Mouse (Mus musculus): ENCODE results near the gene Nuak2. TPM values are rescaled to one million over a fixed set of nuclear protein-coding genes. Genes with fewer than 3 reads are reported as not detected.
A peak's percentile ranks its signal among the peaks of the same experiment; 100 is the strongest.

Gene Nuak2
- polyA plus RNA-seq, 2 experiments = 1.2 to 2.0 TPM

GRCm38 (mm10) chr1:132380550-132381100 is 64.7 kb downstream of the Nuak2 start:
- no peaks in the 10 kb centered on the region for H3K27me3 ChIP-seq (ENCODE audit: control insufficient read depth, insufficient read depth, low read length)
- DNase-seq (ENCODE audit: low read depth in 3 of 3, low spot score in 3 of 3) (no peak), ATAC-seq (ENCODE audit: insufficient read depth) (no peak)
- no peaks in the 10 kb centered on the region for H3K9me3 ChIP-seq (ENCODE audit: control insufficient read depth, low read length)
- peaks cover 61% of the 10 kb centered on the region for H3K36me3 ChIP-seq (replicated peaks; ENCODE audit: control insufficient read depth, insufficient read depth, low read depth)
- H3K4me3 ChIP-seq (ENCODE audit: insufficient read depth in 1 of 2, low read depth in 2 of 2, low read length in 2 of 2) = no peak overlapping the region
- H3K4me2 ChIP-seq (ENCODE audit: low read depth) = peak overlapping the region; percentile 79
- 83% methylated on average over 25 of the region's 27 CpGs for WGBS (ENCODE audit: insufficient replicate concordance)
- peaks cover 79 to 80% of the 10 kb centered on the region in 2 experiments for H3K4me1 ChIP-seq (replicated peaks; ENCODE audit: control insufficient read depth in 2 of 2, insufficient read depth in 2 of 2, low read length in 1 of 2)
- H3K9ac ChIP-seq (replicated peaks) = no peak overlapping the region
- H3K27ac ChIP-seq = peak overlapping the region; percentile 56
- no peak for TF ChIP-seq CTCF (IDR thresholded peaks at IDR 0.05; ENCODE audit: low read depth)
- TF ChIP-seq EP300 (IDR thresholded peaks at IDR 0.05; ENCODE audit: low read depth) = no peak

- H3K27me3 ChIP-seq (ENCODE audit: control insufficient read depth, insufficient read depth, low read length) = no peaks in the 10 kb centered on the region
- DNase-seq (ENCODE audit: low read depth in 3 of 3, low spot score in 3 of 3) (peak; percentile 69 to 75 (median 73)), ATAC-seq (ENCODE audit: insufficient read depth) (peak; percentile 88)
- peak; percentile 89 for TF ChIP-seq EP300 (IDR thresholded peaks at IDR 0.05; ENCODE audit: low read depth)
- TF ChIP-seq CTCF (IDR thresholded peaks at IDR 0.05; ENCODE audit: low read depth) = peak; percentile 66
- H3K4me2 ChIP-seq (ENCODE audit: low read depth) = peak overlapping the region; percentile 75
- peak overlapping the region; percentile 12 to 44 for H3K4me3 ChIP-seq (ENCODE audit: insufficient read depth in 1 of 2, low read depth in 2 of 2, low read length in 2 of 2)
- H3K9ac ChIP-seq (replicated peaks) = peak overlapping the region; percentile 67
- H3K9me3 ChIP-seq (ENCODE audit: control insufficient read depth, low read length) = no peaks in the 10 kb centered on the region
- peaks cover 79 to 81% of the 10 kb centered on the region in 2 experiments for H3K4me1 ChIP-seq (replicated peaks; ENCODE audit: control insufficient read depth in 2 of 2, insufficient read depth in 2 of 2, low read length in 1 of 2)
- H3K36me3 ChIP-seq (replicated peaks; ENCODE audit: control insufficient read depth, insufficient read depth, low read depth) = peaks cover 65% of the 10 kb centered on the region
- peak overlapping the region; percentile 91 for H3K27ac ChIP-seq
- WGBS (ENCODE audit: insufficient replicate concordance) = 5% methylated on average over 10 of the region's 10 CpGs
These were observed 66.0 kb downstream of the Nuak2 start for GRCm38 (mm10) chr1:132381929-132382328.

Other genes with a start within 250 kb of the Nuak2 start
- gene Mfsd4a, start 248.1 kb upstream of the Nuak2 start, polyA plus RNA-seq (2012; rRNA removed) = 0.02 TPM in 2 replicates
- 2.6 and 4.1 TPM in 2 replicates for gene Mfsd4a, start 248.1 kb upstream of the Nuak2 start, polyA plus RNA-seq (2014; fragmentation: Nextera tagmentation; extraction: Ambion mirVana)
- 1.4 and 1.7 TPM in 2 replicates for gene Cdk18, start 176.4 kb upstream of the Nuak2 start, polyA plus RNA-seq (2012; rRNA removed)
- 0.67 and 1.2 TPM in 2 replicates for gene Cdk18, start 176.4 kb upstream of the Nuak2 start, polyA plus RNA-seq (2014; fragmentation: Nextera tagmentation; extraction: Ambion mirVana)
- gene Lemd1, start 124.7 kb upstream of the Nuak2 start, polyA plus RNA-seq (2012; rRNA removed) = not detected in 2 replicates
- gene Lemd1, start 124.7 kb upstream of the Nuak2 start, polyA plus RNA-seq (2014; fragmentation: Nextera tagmentation; extraction: Ambion mirVana) = not detected in 2 replicates
- 0.02 TPM in 1 of 2 replicates, not detected in the other for gene AC124108.1, start 124.7 kb upstream of the Nuak2 start, polyA plus RNA-seq (2012; rRNA removed)
- not detected in 2 replicates for gene AC124108.1, start 124.7 kb upstream of the Nuak2 start, polyA plus RNA-seq (2014; fragmentation: Nextera tagmentation; extraction: Ambion mirVana)
- not detected in 2 replicates for gene Gm10188, start 86.4 kb upstream of the Nuak2 start, polyA plus RNA-seq (2012; rRNA removed)
- gene Gm10188, start 86.4 kb upstream of the Nuak2 start, polyA plus RNA-seq (2014; fragmentation: Nextera tagmentation; extraction: Ambion mirVana) = not detected in 2 replicates
- 0.01 and 0.04 TPM in 2 replicates for gene Klhdc8a, start 17.5 kb upstream of the Nuak2 start, polyA plus RNA-seq (2012; rRNA removed)
- 0.03 and 0.13 TPM in 2 replicates for gene Klhdc8a, start 17.5 kb upstream of the Nuak2 start, polyA plus RNA-seq (2014; fragmentation: Nextera tagmentation; extraction: Ambion mirVana)
- 327 and 335 TPM in 2 replicates for gene Tmcc2, start 75.2 kb downstream of the Nuak2 start, polyA plus RNA-seq (2012; rRNA removed)
- 285 and 306 TPM in 2 replicates for gene Tmcc2, start 75.2 kb downstream of the Nuak2 start, polyA plus RNA-seq (2014; fragmentation: Nextera tagmentation; extraction: Ambion mirVana)
- gene Dstyk, start 101.4 kb downstream of the Nuak2 start, polyA plus RNA-seq (2012; rRNA removed) = 3.3 and 4.0 TPM in 2 replicates
- gene Dstyk, start 101.4 kb downstream of the Nuak2 start, polyA plus RNA-seq (2014; fragmentation: Nextera tagmentation; extraction: Ambion mirVana) = 3.6 TPM in 2 replicates
- gene Rbbp5, start 161.2 kb downstream of the Nuak2 start, polyA plus RNA-seq (2012; rRNA removed) = 13.0 and 16.3 TPM in 2 replicates
- 19.9 and 20.0 TPM in 2 replicates for gene Rbbp5, start 161.2 kb downstream of the Nuak2 start, polyA plus RNA-seq (2014; fragmentation: Nextera tagmentation; extraction: Ambion mirVana)
- 1.1 and 1.3 TPM in 2 replicates for gene Tmem81, start 190.1 kb downstream of the Nuak2 start, polyA plus RNA-seq (2012; rRNA removed)
- gene Tmem81, start 190.1 kb downstream of the Nuak2 start, polyA plus RNA-seq (2014; fragmentation: Nextera tagmentation; extraction: Ambion mirVana) = 0.66 and 0.88 TPM in 2 replicates
- 0.02 and 0.17 TPM in 2 replicates for gene Cntn2, start 227.1 kb downstream of the Nuak2 start, polyA plus RNA-seq (2012; rRNA removed)
- gene Cntn2, start 227.1 kb downstream of the Nuak2 start, polyA plus RNA-seq (2014; fragmentation: Nextera tagmentation; extraction: Ambion mirVana) = 0.05 TPM in 1 of 2 replicates, not detected in the other